Mouse (Mus musculus): ENCODE results near the gene H1f0. TPM values are rescaled to one million over a fixed set of nuclear protein-coding genes. Genes with fewer than 3 reads are reported as not detected.

H1f0 gene
- polyA plus RNA-seq, 1 experiment: 87.7 TPM

GRCm38 (mm10) chr15:79063160-79063740, 35.0 kb downstream of the H1f0 start:
- Histone ChIP-seq H3K27ac (ENCODE audit: insufficient read depth, low read depth, low read length) (no peak overlapping the region), H3K4me3 (ENCODE audit: insufficient read depth, low read length) (peak overlapping the region; percentile 23; the same call in 1 of the 2 replicates), H3K4me1 (ENCODE audit: control insufficient read depth, insufficient read depth, low read length) (peaks cover 5% of the 10 kb centered on the region)
- no peak for TF ChIP-seq POLR2A (IDR thresholded peaks at IDR 0.05; ENCODE audit: borderline replicate concordance, low read depth, low read length)
- TF ChIP-seq CTCF (IDR thresholded peaks at IDR 0.05; ENCODE audit: low read depth, low read length): no peak

- Histone ChIP-seq H3K4me3 (ENCODE audit: insufficient read depth, low read length) (no peak overlapping the region), H3K27ac (ENCODE audit: insufficient read depth, low read depth, low read length) (no peak overlapping the region), H3K4me1 (ENCODE audit: control insufficient read depth, insufficient read depth, low read length) (peaks cover 5% of the 10 kb centered on the region)
- no peak for TF ChIP-seq CTCF (IDR thresholded peaks at IDR 0.05; ENCODE audit: low read depth, low read length)
- no peak for TF ChIP-seq POLR2A (IDR thresholded peaks at IDR 0.05; ENCODE audit: borderline replicate concordance, low read depth, low read length)
Measured at GRCm38 (mm10) chr15:79065086-79065770, 37.0 kb downstream of the H1f0 start.

- Histone ChIP-seq H3K4me1 (ENCODE audit: control insufficient read depth, insufficient read depth, low read length) (peaks cover 5% of the 10 kb centered on the region), H3K27ac (ENCODE audit: insufficient read depth, low read depth, low read length) (no peak overlapping the region), H3K4me3 (ENCODE audit: insufficient read depth, low read length) (no peak overlapping the region)
- TF ChIP-seq POLR2A (IDR thresholded peaks at IDR 0.05; ENCODE audit: borderline replicate concordance, low read depth, low read length) (no peak), CTCF (IDR thresholded peaks at IDR 0.05; ENCODE audit: low read depth, low read length) (no peak)
Measured at GRCm38 (mm10) chr15:79066276-79066675, 38.0 kb downstream of the H1f0 start.

- Histone ChIP-seq H3K4me3 (ENCODE audit: insufficient read depth, low read length) (no peak overlapping the region), H3K4me1 (ENCODE audit: control insufficient read depth, insufficient read depth, low read length) (peaks cover 5% of the 10 kb centered on the region), H3K27ac (ENCODE audit: insufficient read depth, low read depth, low read length) (no peak overlapping the region)
- no peak for TF ChIP-seq POLR2A (IDR thresholded peaks at IDR 0.05; ENCODE audit: borderline replicate concordance, low read depth, low read length)
- TF ChIP-seq CTCF (IDR thresholded peaks at IDR 0.05; ENCODE audit: low read depth, low read length): no peak
Measured at GRCm38 (mm10) chr15:79067631-79068030, 39.4 kb downstream of the H1f0 start.

GRCm38 (mm10) chr15:79068416-79068815, 40.2 kb downstream of the H1f0 start:
- H3K27ac ChIP-seq (ENCODE audit: insufficient read depth, low read depth, low read length): no peak overlapping the region

GRCm38 (mm10) chr15:79071117-79072039, 43.1 kb downstream of the H1f0 start:
- Histone ChIP-seq H3K4me1 (ENCODE audit: control insufficient read depth, insufficient read depth, low read length) (peaks cover 9% of the 10 kb centered on the region), H3K27ac (ENCODE audit: insufficient read depth, low read depth, low read length) (no peak overlapping the region), H3K4me3 (ENCODE audit: insufficient read depth, low read length) (no peak overlapping the region)
- TF ChIP-seq POLR2A (IDR thresholded peaks at IDR 0.05; ENCODE audit: borderline replicate concordance, low read depth, low read length) (no peak), CTCF (IDR thresholded peaks at IDR 0.05; ENCODE audit: low read depth, low read length) (peak; percentile 56)

More at GRCm38 (mm10) chr15:79068416-79068815, 40.2 kb downstream of the H1f0 start:
- TF ChIP-seq POLR2A (IDR thresholded peaks at IDR 0.05; ENCODE audit: borderline replicate concordance, low read depth, low read length) (no peak), CTCF (IDR thresholded peaks at IDR 0.05; ENCODE audit: low read depth, low read length) (no peak)
- Histone ChIP-seq H3K4me3 (ENCODE audit: insufficient read depth, low read length) (no peak overlapping the region), H3K4me1 (ENCODE audit: control insufficient read depth, insufficient read depth, low read length) (peaks cover 4% of the 10 kb centered on the region)

- no peak for TF ChIP-seq POLR2A (IDR thresholded peaks at IDR 0.05; ENCODE audit: borderline replicate concordance, low read depth, low read length)
- no peak for TF ChIP-seq CTCF (IDR thresholded peaks at IDR 0.05; ENCODE audit: low read depth, low read length)
- Histone ChIP-seq H3K4me3 (ENCODE audit: insufficient read depth, low read length) (no peak overlapping the region), H3K4me1 (ENCODE audit: control insufficient read depth, insufficient read depth, low read length) (peaks cover 11% of the 10 kb centered on the region), H3K27ac (ENCODE audit: insufficient read depth, low read depth, low read length) (no peak overlapping the region)
Measured at GRCm38 (mm10) chr15:79073752-79074151, 45.5 kb downstream of the H1f0 start.

- Histone ChIP-seq H3K27ac (ENCODE audit: insufficient read depth, low read depth, low read length) (peak overlapping the region; percentile 67), H3K4me3 (ENCODE audit: insufficient read depth, low read length) (peak overlapping the region; percentile 86), H3K4me1 (ENCODE audit: control insufficient read depth, insufficient read depth, low read length) (peaks cover 11% of the 10 kb centered on the region)
- no peak for TF ChIP-seq CTCF (IDR thresholded peaks at IDR 0.05; ENCODE audit: low read depth, low read length)
- TF ChIP-seq POLR2A (IDR thresholded peaks at IDR 0.05; ENCODE audit: borderline replicate concordance, low read depth, low read length): no peak
Measured at GRCm38 (mm10) chr15:79074446-79074845, 46.2 kb downstream of the H1f0 start.

GRCm38 (mm10) chr15:79074913-79075532, 46.8 kb downstream of the H1f0 start, which contains the start of gene Eif3l:
TSS of gene Eif3l (plus strand) at chr15:79075179.
- TF ChIP-seq CTCF (IDR thresholded peaks at IDR 0.05; ENCODE audit: low read depth, low read length) (no peak), POLR2A (IDR thresholded peaks at IDR 0.05; ENCODE audit: borderline replicate concordance, low read depth, low read length) (no peak)
- Histone ChIP-seq H3K4me3 (ENCODE audit: insufficient read depth, low read length) (peak within 1 kb of the TSS; percentile 86), H3K4me1 (ENCODE audit: control insufficient read depth, insufficient read depth, low read length) (peaks cover 11% of the 10 kb centered on the region), H3K27ac (ENCODE audit: insufficient read depth, low read depth, low read length) (peak within 1 kb of the TSS; percentile 67)
